Mouse (Mus musculus) naive thymus-derived CD4-positive, alpha-beta T cell, adult 5 months (primary cell): ENCODE data around the gene Scn1a. TPM values are rescaled to one million over a fixed set of nuclear protein-coding genes. Genes with fewer than 3 reads are reported as not detected.

Experiments
- polyA plus RNA-seq: library from polyadenylated mRNA; unstranded; fragments of 100-300 nt; shearing (Covaris generic); gene quantifications from one replicate; pipeline ENCODE4 v1.2.1, GENCODE M21; 2017

Scn1a gene
- polyA plus RNA-seq, result not detected

GRCm38 (mm10) chr2:66440711-66441110 is at the start of gene Scn1a:
Gene Scn1a, minus strand, starts transcription at chr2:66440840.

GRCm38 (mm10) chr2:66256220-66257131 is 184.2 kb downstream of the Scn1a start, which contains the start of gene Ttc21b:
Gene Ttc21b, minus strand, starts transcription at chr2:66256617.

Other genes starting within 250 kb of the Scn1a start
- gene Ttc21b, start 184.2 kb downstream of the Scn1a start, polyA plus RNA-seq, result 4.6 TPM
- gene Scn9a, start 194.1 kb upstream of the Scn1a start, polyA plus RNA-seq, result 0.24 TPM